Mouse (Mus musculus) cerebellum, adult 2 months (tissue): ENCODE measurements at regions not wholly inside any gene's neighbourhood (a gene's known extent, or its start where the extent isn't known, plus 50 kb on each side); places are given as distances from the start of the nearest gene placed in this dataset.

ENCODE experiments used
- DNase-seq, 2 experiments: peaks; one replicate each; pipeline ENCODE4 v3.0.0; 2021
- H3K27ac ChIP-seq: fragments of 200-500 bp; 2 replicates; pipeline ENCODE4 v1.5.1; 2012; ENCODE audit warnings: low read length, control low read depth, inconsistent platforms; ENCODE audit not compliant: insufficient read depth
- H3K27me3 ChIP-seq: fragments of 200-500 bp; 2 replicates; pipeline ENCODE4 v1.6.1; 2012; ENCODE audit warnings: inconsistent platforms, mild to moderate bottlenecking, low read length, moderate library complexity; ENCODE audit not compliant: control insufficient read depth, insufficient read depth
- H3K4me1 ChIP-seq: fragments of 200-500 bp; 2 replicates; pipeline ENCODE4 v1.6.1; 2011; ENCODE audit warnings: low read length; ENCODE audit not compliant: control insufficient read depth, insufficient read depth
- H3K4me3 ChIP-seq: fragments of 200-500 bp; replicated peaks from 2 replicates; pipeline ENCODE3; 2011; ENCODE audit warnings: mild to moderate bottlenecking, low read depth, low read length, control low read depth; ENCODE audit not compliant: insufficient read depth
- CTCF ChIP-seq: fragments of 200-500 bp; IDR thresholded peaks from 2 replicates; pipeline ENCODE4 v1.5.1; 2011; ENCODE audit warnings: low read depth, mild to moderate bottlenecking, control low read depth, low read length, moderate library complexity, borderline replicate concordance; ENCODE audit not compliant: insufficient read depth
- POLR2A ChIP-seq: fragments of 200-500 bp; IDR thresholded peaks from 2 replicates; pipeline ENCODE4 v1.6.1; 2011; ENCODE audit warnings: low read length, control low read depth, borderline replicate concordance; ENCODE audit not compliant: insufficient read depth
- WGBS: fragments of 180-500 bp; shearing (Covaris S2); methylation state at CpG from one replicate; pipeline ENCODE4 v1.1.7; 2018; 5-methylcytosine and 5-hydroxymethylcytosine counted together

- no peaks in the 10 kb centered on the region for H3K27me3 ChIP-seq
- H3K4me3 ChIP-seq: no peak overlapping the region
- H3K27ac ChIP-seq: no peak overlapping the region
- WGBS: 78% methylated on average over 16 of the region's 17 CpGs
- H3K4me1 ChIP-seq: no peaks in the 10 kb centered on the region
- no peak for DNase-seq
- TF ChIP-seq CTCF (no peak), POLR2A (no peak)
Measured at GRCm38 (mm10) chr10:118034401-118034800, 107.2 kb upstream of the Mdm1 start.

GRCm38 (mm10) chr10:118035035-118035434, 106.6 kb upstream of the Mdm1 start:
- Histone ChIP-seq H3K4me3 (no peak overlapping the region), H3K27ac (no peak overlapping the region), H3K27me3 (no peaks in the 10 kb centered on the region), H3K4me1 (no peaks in the 10 kb centered on the region)
- WGBS: 91% methylated on average over 13 of the region's 13 CpGs
- TF ChIP-seq POLR2A: no peak
- TF ChIP-seq CTCF: no peak
- no peak for DNase-seq

DNA sequence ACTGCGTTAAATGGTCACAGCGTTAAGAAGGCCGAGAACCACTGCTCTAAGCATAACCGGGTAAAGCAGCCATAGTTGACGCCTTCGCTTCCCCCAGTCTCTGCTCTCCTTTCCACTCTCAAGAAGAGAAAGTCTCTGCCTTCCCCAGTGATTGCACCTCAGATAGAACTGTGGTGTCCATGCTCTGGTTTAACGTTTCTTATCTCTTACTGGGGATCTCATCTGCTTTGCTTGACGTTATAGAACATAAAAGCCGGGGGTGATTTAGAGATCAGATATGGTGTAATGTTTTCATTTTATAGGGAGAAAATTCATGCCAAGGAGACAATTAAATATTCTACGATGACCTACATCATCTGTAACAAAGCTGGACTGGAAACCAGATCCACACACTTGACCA, 103.1 kb upstream of the Mdm1 start:
- 96% methylated on average over 10 of the region's 10 CpGs for WGBS
- Histone ChIP-seq H3K4me3 (no peak overlapping the region), H3K27ac (no peak overlapping the region), H3K27me3 (no peaks in the 10 kb centered on the region), H3K4me1 (no peaks in the 10 kb centered on the region)
- DNase-seq: no peak
- TF ChIP-seq CTCF (no peak), POLR2A (no peak)

GRCm38 (mm10) chr10:118039056-118039455, 102.6 kb upstream of the Mdm1 start:
- TF ChIP-seq POLR2A (no peak), CTCF (no peak)
- H3K4me3 ChIP-seq: no peak overlapping the region
- H3K4me1 ChIP-seq: no peaks in the 10 kb centered on the region
- DNase-seq: no peak
- H3K27ac ChIP-seq: no peak overlapping the region
- H3K27me3 ChIP-seq: no peaks in the 10 kb centered on the region
- WGBS: 94% methylated on average over 4 of the region's 4 CpGs

DNA sequence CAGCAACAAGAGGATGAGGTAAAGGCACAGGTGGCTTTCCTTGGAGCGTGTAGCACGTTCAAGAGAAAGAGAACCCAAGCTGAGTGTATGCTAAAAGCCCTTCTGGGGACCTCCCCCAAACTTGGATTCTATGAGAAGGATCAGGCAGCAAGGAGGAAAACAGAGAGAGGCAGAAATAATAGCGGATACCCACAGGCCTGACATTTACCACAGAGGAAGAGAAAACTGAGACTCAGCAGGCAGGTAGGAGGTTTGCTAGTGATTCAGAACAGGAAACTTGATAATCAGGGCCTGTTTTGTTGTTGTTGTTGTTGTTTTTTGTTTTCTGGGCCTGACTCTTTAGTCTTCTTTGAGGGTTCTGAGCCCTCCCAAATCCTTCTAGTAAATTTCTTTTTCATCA, 100.5 kb upstream of the Mdm1 start:
- Histone ChIP-seq H3K27me3 (no peaks in the 10 kb centered on the region), H3K4me1 (no peaks in the 10 kb centered on the region), H3K27ac (no peak overlapping the region), H3K4me3 (no peak overlapping the region)
- 92% methylated on average over 3 of the region's 3 CpGs for WGBS
- DNase-seq: no peak
- TF ChIP-seq CTCF: no peak
- no peak for TF ChIP-seq POLR2A

GRCm38 (mm10) chr10:118043761-118044160, 97.8 kb upstream of the Mdm1 start:
- Histone ChIP-seq H3K27me3 (no peaks in the 10 kb centered on the region), H3K4me3 (no peak overlapping the region), H3K4me1 (no peaks in the 10 kb centered on the region), H3K27ac (no peak overlapping the region)
- TF ChIP-seq CTCF (no peak), POLR2A (no peak)
- no peak for DNase-seq
- WGBS: 59% methylated on average over 13 of the region's 13 CpGs

DNA sequence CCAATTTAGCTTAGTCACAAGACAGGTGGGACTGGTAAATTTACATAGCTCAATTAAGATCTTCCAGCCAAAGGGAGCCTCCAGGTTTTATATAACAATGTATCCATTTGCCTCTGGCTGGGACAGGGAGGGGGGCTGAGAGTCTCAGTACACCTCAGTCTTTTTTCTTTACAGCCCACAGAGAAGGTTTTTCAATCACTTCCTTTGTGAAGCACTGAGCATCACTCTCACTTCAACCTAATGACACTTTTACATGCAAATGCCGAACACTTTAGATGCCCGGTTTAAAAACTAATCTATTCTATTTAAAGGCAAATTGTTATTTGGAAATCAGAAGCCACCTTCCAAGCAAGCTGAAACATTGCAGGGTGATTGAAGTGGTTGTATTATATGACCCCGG, 96.8 kb upstream of the Mdm1 start:
- no peaks in the 10 kb centered on the region for H3K4me1 ChIP-seq
- WGBS: 57% methylated on average over 3 of the region's 3 CpGs

DNA sequence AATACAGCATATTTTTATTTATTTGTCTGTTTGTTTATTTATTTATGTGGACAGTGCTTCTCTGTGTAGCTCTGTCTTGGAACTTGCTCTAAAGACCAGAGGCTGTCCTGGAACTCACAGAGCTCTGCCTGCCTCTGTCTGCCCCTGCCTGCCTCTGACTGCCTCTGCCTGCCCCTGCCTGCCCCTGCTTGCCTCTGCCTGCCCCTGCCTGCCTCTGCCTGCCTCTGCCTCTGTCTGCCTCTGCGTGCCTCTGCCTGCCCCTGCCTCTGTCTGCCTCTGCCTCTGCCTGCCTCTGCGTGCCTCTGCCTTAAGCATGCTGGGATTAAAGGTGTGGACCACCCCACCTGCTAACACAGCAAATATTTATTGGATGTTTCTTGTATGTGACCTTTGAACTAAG, 96.2 kb upstream of the Mdm1 start:
- TF ChIP-seq POLR2A (no peak), CTCF (no peak)
- 93% methylated on average over 2 of the region's 2 CpGs for WGBS
- Histone ChIP-seq H3K27me3 (no peaks in the 10 kb centered on the region), H3K4me3 (no peak overlapping the region), H3K27ac (no peak overlapping the region), H3K4me1 (no peaks in the 10 kb centered on the region)
- DNase-seq: no peak

More for the DNA sequence above, 96.8 kb upstream of the Mdm1 start:
- H3K4me3 ChIP-seq: no peak overlapping the region
- H3K27ac ChIP-seq: no peak overlapping the region
- DNase-seq: no peak
- no peaks in the 10 kb centered on the region for H3K27me3 ChIP-seq
- TF ChIP-seq CTCF (no peak), POLR2A (no peak)
